Mouse (Mus musculus) adrenal gland, adult (tissue): ENCODE measurements around the gene Nemp1.
"Not testable (repeated sequence)": the region's sequence is repeated elsewhere in the genome, so short reads cannot be mapped to it uniquely, and the experiment has no call there.

Experiments
- DNase-seq, 2 experiments: peaks; one replicate each; pipeline ENCODE4 v3.0.0; 2022 to 2023; ENCODE audit warnings: low spot score in 1 of 2; ENCODE audit not compliant: inconsistent age in 2 of 2

The Nemp1 gene

GRCm38 (mm10) chr10:127643553-127644238, 23.0 kb upstream of the Nemp1 start:
- DNase-seq, result peak; percentile 88 to 96

- no peak for DNase-seq
These were observed 20.9 kb upstream of the Nemp1 start for GRCm38 (mm10) chr10:127645791-127646190.

- no peak for DNase-seq
These were observed 13.6 kb upstream of the Nemp1 start for GRCm38 (mm10) chr10:127652906-127653638.

GRCm38 (mm10) chr10:127654970-127655579, 11.6 kb upstream of the Nemp1 start:
- no peak for DNase-seq

- not testable (repeated sequence) for DNase-seq
These were observed 9.1 kb upstream of the Nemp1 start for GRCm38 (mm10) chr10:127657617-127658016.

- no peak for DNase-seq
These were observed 8.6 kb upstream of the Nemp1 start for GRCm38 (mm10) chr10:127658076-127658475.

- no peak for DNase-seq
These were observed 7.2 kb upstream of the Nemp1 start for GRCm38 (mm10) chr10:127659551-127659950.

- peak; percentile 55 to 84 for DNase-seq
These were observed 5.3 kb upstream of the Nemp1 start for GRCm38 (mm10) chr10:127661291-127661914.

GRCm38 (mm10) chr10:127661915-127662663, 4.6 kb upstream of the Nemp1 start:
- DNase-seq, result peak; percentile 83 to 96

- DNase-seq, result peak in 1 of 2 experiments; percentile 68
These were observed 3.9 kb upstream of the Nemp1 start for GRCm38 (mm10) chr10:127662666-127663253.

- DNase-seq, result peak in 1 of 2 experiments; percentile 71
These were observed 3.1 kb upstream of the Nemp1 start for GRCm38 (mm10) chr10:127663590-127663989.

GRCm38 (mm10) chr10:127664166-127664565, 2.5 kb upstream of the Nemp1 start:
- no peak for DNase-seq

GRCm38 (mm10) chr10:127664891-127665290, 1.8 kb upstream of the Nemp1 start:
- no peak for DNase-seq

GRCm38 (mm10) chr10:127665366-127666181, 1.1 kb upstream of the Nemp1 start:
- peak; percentile 57 to 75 for DNase-seq

GRCm38 (mm10) chr10:127667269-127668092, 780 bp downstream of the Nemp1 start:
- DNase-seq, result peak; percentile 94 to 95

GRCm38 (mm10) chr10:127668093-127669050, 1.7 kb downstream of the Nemp1 start, which contains the start of gene Nab2:
Nab2 (minus strand) TSS chr10:127668568.
- DNase-seq, result peak; percentile 90 to 94

- DNase-seq, result peak in 1 of 2 experiments; percentile 58
These were observed 2.5 kb downstream of the Nemp1 start for GRCm38 (mm10) chr10:127669170-127669569.
